Mouse (Mus musculus) testis, adult 2 months (tissue): ENCODE results near the gene Gm45233. TPM values are rescaled to one million over a fixed set of nuclear protein-coding genes. Genes with fewer than 3 reads are reported as not detected.

ENCODE experiments used
- H3K27ac ChIP-seq: fragments of 200-500 bp; 2 replicates; pipeline ENCODE4 v1.5.1; 2012; ENCODE audit warnings: low read depth, low read length; ENCODE audit not compliant: control insufficient read depth, insufficient read depth
- H3K27me3 ChIP-seq: fragments of 200-500 bp; 2 replicates; pipeline ENCODE4 v1.6.1; 2012; ENCODE audit warnings: mild to moderate bottlenecking, low read length, moderate library complexity; ENCODE audit not compliant: control insufficient read depth, insufficient read depth
- H3K36me3 ChIP-seq: fragments of 200-500 bp; 2 replicates; pipeline ENCODE4 v1.6.1; 2012; ENCODE audit warnings: mild to moderate bottlenecking, low read length; ENCODE audit not compliant: control insufficient read depth, insufficient read depth
- H3K4me1 ChIP-seq: fragments of 200-500 bp; 2 replicates; pipeline ENCODE4 v1.6.1; 2012; ENCODE audit warnings: low read length; ENCODE audit not compliant: control insufficient read depth, insufficient read depth
- H3K4me3 ChIP-seq: fragments of 200-500 bp; 2 replicates; pipeline ENCODE4 v1.5.1; 2012; ENCODE audit warnings: low read depth, mild to moderate bottlenecking, low read length, moderate library complexity, mixed read lengths; ENCODE audit not compliant: control insufficient read depth
- CTCF ChIP-seq: fragments of 200-500 bp; IDR thresholded peaks from 2 replicates; pipeline ENCODE4 v1.5.1; 2012; ENCODE audit warnings: low read depth, mild to moderate bottlenecking, inconsistent platforms, low read length, moderate library complexity; ENCODE audit not compliant: control insufficient read depth, insufficient read depth, insufficient replicate concordance
- POLR2A ChIP-seq: fragments of 200-500 bp; IDR thresholded peaks from 2 replicates; pipeline ENCODE4 v1.6.1; 2012; ENCODE audit warnings: low read depth, mild to moderate bottlenecking, inconsistent platforms, low read length, moderate library complexity; ENCODE audit not compliant: control insufficient read depth
- polyA plus RNA-seq: library from polyadenylated mRNA; depleted of rRNA; stranded (reverse); fragments of >200 nt; gene quantifications from 2 replicates; pipeline ENCODE4 v1.2.3, GENCODE M21; 2012; rRNA removed

Gm45233 gene
- polyA plus RNA-seq, 1 experiment = 5.4 TPM

DNA sequence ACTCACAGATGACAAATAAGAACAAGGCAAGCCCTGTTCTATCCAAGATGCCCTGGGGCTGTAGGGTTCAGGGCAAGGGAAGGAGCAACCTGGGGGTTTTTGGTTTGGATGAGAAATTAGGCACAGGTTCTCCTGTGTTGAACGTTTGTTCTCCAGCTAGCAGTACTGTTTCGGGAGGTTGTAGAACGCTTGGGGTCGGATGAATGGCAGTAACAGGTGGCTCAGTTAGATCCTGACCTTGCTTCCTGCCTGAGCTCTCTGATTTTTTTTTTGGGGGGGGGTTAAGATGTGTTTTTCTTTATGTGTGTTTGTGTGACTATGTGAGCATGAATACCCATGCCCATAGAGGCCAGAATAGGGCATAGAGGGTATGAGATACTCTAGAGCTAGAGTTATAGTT is 68.6 kb downstream of the Gm45233 start:
- H3K27me3 ChIP-seq = no peaks in the 10 kb centered on the region
- TF ChIP-seq CTCF (no peak), POLR2A (no peak)
- H3K4me1 ChIP-seq = no peaks in the 10 kb centered on the region
- no peak overlapping the region for H3K27ac ChIP-seq
- H3K36me3 ChIP-seq = no peaks in the 10 kb centered on the region
- no peak overlapping the region for H3K4me3 ChIP-seq

Other genes with a start within 250 kb of the Gm45233 start
- gene Zfp715, start 130.8 kb upstream of the Gm45233 start, polyA plus RNA-seq = 6.7 TPM in 2 replicates
- gene Siglecf, start 92.8 kb upstream of the Gm45233 start, polyA plus RNA-seq = 0.10 and 0.11 TPM in 2 replicates
- gene Siglecg, start 35.9 kb upstream of the Gm45233 start, polyA plus RNA-seq = 0.05 and 0.06 TPM in 2 replicates
- 0.07 TPM in 1 of 2 replicates, not detected in the other for gene Lim2, start 16.5 kb upstream of the Gm45233 start, polyA plus RNA-seq
- gene Nkg7, start 7.1 kb upstream of the Gm45233 start, polyA plus RNA-seq = 0.25 TPM in 1 of 2 replicates, not detected in the other
- gene Cldnd2, start 3.3 kb upstream of the Gm45233 start, polyA plus RNA-seq = 247 and 279 TPM in 2 replicates
- 50.5 and 51.5 TPM in 2 replicates for gene Etfb, start within 50 bp of the Gm45233 start, polyA plus RNA-seq
- 10.9 and 12.9 TPM in 2 replicates for gene Vsig10l, start 19.0 kb downstream of the Gm45233 start, polyA plus RNA-seq
- gene Iglon5, start 45.9 kb downstream of the Gm45233 start, polyA plus RNA-seq = 7.4 and 8.1 TPM in 2 replicates
- 12.4 and 13.8 TPM in 2 replicates for gene 4931406B18Rik, start 61.8 kb downstream of the Gm45233 start, polyA plus RNA-seq
- gene Cd33, start 100.3 kb downstream of the Gm45233 start, polyA plus RNA-seq = 7.5 and 8.1 TPM in 2 replicates
- gene Zfp658, start 118.1 kb downstream of the Gm45233 start, polyA plus RNA-seq = 0.19 and 0.23 TPM in 2 replicates
- gene Zfp719, start 135.5 kb downstream of the Gm45233 start, polyA plus RNA-seq = 2.9 and 3.8 TPM in 2 replicates
- gene Zfp819, start 163.0 kb downstream of the Gm45233 start, polyA plus RNA-seq = 9.2 and 10.6 TPM in 2 replicates
- gene Ceacam18, start 190.6 kb downstream of the Gm45233 start, polyA plus RNA-seq = 0.16 TPM in 1 of 2 replicates, not detected in the other
- gene Siglece, start 216.0 kb downstream of the Gm45233 start, polyA plus RNA-seq = 4.7 and 6.1 TPM in 2 replicates
- 0.74 and 1.2 TPM in 2 replicates for gene Ctu1, start 227.9 kb downstream of the Gm45233 start, polyA plus RNA-seq
- 0.23 and 0.40 TPM in 2 replicates for gene Klk14, start 246.3 kb downstream of the Gm45233 start, polyA plus RNA-seq